Mouse (Mus musculus): Measurements from ENCODE around the gene Ndst4.

DNA sequence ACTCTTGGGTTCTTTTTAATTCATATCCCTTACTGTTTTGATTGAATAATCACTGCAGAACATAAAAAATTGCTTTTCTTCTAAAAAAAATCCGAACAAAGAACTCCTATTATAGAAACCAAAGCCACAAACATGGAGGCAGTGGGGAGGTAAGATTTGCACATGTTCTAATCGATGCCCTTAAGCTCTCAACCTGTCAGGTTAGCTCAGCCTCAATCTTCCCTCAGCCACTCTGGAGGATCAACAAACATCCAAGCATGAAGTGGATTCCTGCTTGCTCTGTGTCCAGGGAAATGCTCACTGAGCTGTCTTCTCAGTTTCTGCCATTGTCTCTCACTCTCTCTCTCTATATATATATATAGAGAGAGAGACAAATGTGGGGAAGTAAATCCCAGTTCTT lies 283.7 kb downstream of the Ndst4 start:
- TF ChIP-seq EP300 (IDR thresholded peaks at IDR 0.05; ENCODE audit: insufficient read depth, low read depth, low read length) (no peak), POLR2A (IDR thresholded peaks at IDR 0.05; ENCODE audit: insufficient read depth, low read length) (no peak)
